Mouse (Mus musculus): ENCODE results near the gene Skida1.

The Skida1 gene

GRCm38 (mm10) chr2:18048453-18049075 is at the start of gene Skida1:
Skida1 (minus strand) TSS chr2:18049051.
- no peak for DNase-seq (ENCODE audit: low read depth)

GRCm38 (mm10) chr2:18095804-18096203 is 47.0 kb upstream of the Skida1 start:
- DNase-seq (ENCODE audit: low read depth), result peak; percentile 59

- DNase-seq (ENCODE audit: low read depth), result no peak
Observed at GRCm38 (mm10) chr2:18094319-18094718, 45.5 kb upstream of the Skida1 start.

GRCm38 (mm10) chr2:18093858-18094257 is 45.0 kb upstream of the Skida1 start:
- no peak for DNase-seq (ENCODE audit: low read depth)

GRCm38 (mm10) chr2:18087695-18088094 is 38.8 kb upstream of the Skida1 start:
- peak; percentile 41 for DNase-seq (ENCODE audit: low read depth)

- DNase-seq (ENCODE audit: low read depth), result no peak
Observed at GRCm38 (mm10) chr2:18080182-18080860, 31.5 kb upstream of the Skida1 start.

GRCm38 (mm10) chr2:18071947-18072346 is 23.1 kb upstream of the Skida1 start:
- no peak for DNase-seq (ENCODE audit: low read depth)

- no peak for DNase-seq (ENCODE audit: low read depth)
Observed at GRCm38 (mm10) chr2:18068071-18068796, 19.4 kb upstream of the Skida1 start.

GRCm38 (mm10) chr2:18066436-18066835 is 17.6 kb upstream of the Skida1 start:
- no peak for DNase-seq (ENCODE audit: low read depth)

GRCm38 (mm10) chr2:18065708-18066030 is 16.8 kb upstream of the Skida1 start:
- no peak for DNase-seq (ENCODE audit: low read depth)

GRCm38 (mm10) chr2:18064941-18065707 is 16.3 kb upstream of the Skida1 start:
- DNase-seq (ENCODE audit: low read depth), result peak; percentile 65

GRCm38 (mm10) chr2:18064356-18064858 is 15.6 kb upstream of the Skida1 start:
- DNase-seq (ENCODE audit: low read depth), result peak; percentile 87

- DNase-seq (ENCODE audit: low read depth), result peak; percentile 86
Observed at GRCm38 (mm10) chr2:18063763-18064251, 15.0 kb upstream of the Skida1 start.

- DNase-seq (ENCODE audit: low read depth), result peak; percentile 54
Observed at GRCm38 (mm10) chr2:18060396-18060795, 11.5 kb upstream of the Skida1 start.

- peak; percentile 28 for DNase-seq (ENCODE audit: low read depth)
Observed at GRCm38 (mm10) chr2:18059891-18060290, 11.0 kb upstream of the Skida1 start.

GRCm38 (mm10) chr2:18059063-18059462 is 10.2 kb upstream of the Skida1 start:
- DNase-seq (ENCODE audit: low read depth), result no peak

GRCm38 (mm10) chr2:18058146-18058708 is 9.4 kb upstream of the Skida1 start:
- no peak for DNase-seq (ENCODE audit: low read depth)

- peak; percentile 71 for DNase-seq (ENCODE audit: low read depth)
Observed at GRCm38 (mm10) chr2:18057336-18058145, 8.7 kb upstream of the Skida1 start.

- DNase-seq (ENCODE audit: low read depth), result peak; percentile 97
Observed at GRCm38 (mm10) chr2:18056786-18057255, 8.0 kb upstream of the Skida1 start.

GRCm38 (mm10) chr2:18055929-18056785 is 7.3 kb upstream of the Skida1 start:
- peak; percentile 92 for DNase-seq (ENCODE audit: low read depth)
